Mouse (Mus musculus): Measurements from ENCODE around the gene Spata45.

The Spata45 gene

DNA sequence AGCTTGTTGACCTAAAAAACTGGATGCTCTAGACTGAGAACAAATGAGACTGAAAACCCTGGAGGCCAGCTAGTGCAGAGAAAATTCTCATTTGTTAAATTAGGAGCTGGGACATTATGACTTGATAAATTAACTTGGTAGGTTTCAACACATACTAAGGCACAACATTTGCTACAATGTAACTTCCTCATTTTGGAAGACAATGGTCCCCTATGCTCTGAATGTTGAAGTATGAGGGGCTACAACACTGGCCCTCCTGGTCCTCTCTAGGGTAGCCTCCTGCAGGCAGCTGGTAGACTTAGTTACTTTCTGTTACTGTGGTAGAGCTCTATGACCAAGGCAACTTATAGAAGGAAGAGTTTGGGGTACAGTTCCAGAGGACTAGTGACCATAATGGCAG, 4.9 kb downstream of the Spata45 start:
- DNase-seq (ENCODE audit: low read depth, low spot score): no peak

DNA sequence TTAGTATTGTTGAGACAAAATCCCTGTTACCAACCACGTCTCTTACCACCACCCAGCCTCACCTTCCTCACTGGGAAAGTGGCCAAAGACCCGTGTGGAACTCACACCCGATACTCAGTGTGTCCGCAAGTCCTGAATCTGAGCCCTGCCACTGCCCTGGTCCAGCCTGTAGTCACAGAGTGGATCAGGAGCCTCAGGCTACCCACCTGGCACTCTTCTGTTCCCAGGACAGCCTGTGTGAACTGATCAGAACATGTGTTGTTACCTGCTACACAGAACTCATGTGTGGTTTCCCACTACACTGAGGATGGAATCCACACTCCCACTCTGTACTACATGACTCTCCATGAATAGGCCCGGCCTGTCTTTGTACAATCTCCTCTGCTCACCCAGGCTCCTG, 5.7 kb downstream of the Spata45 start:
- no peak for DNase-seq (ENCODE audit: low read depth, low spot score)

DNA sequence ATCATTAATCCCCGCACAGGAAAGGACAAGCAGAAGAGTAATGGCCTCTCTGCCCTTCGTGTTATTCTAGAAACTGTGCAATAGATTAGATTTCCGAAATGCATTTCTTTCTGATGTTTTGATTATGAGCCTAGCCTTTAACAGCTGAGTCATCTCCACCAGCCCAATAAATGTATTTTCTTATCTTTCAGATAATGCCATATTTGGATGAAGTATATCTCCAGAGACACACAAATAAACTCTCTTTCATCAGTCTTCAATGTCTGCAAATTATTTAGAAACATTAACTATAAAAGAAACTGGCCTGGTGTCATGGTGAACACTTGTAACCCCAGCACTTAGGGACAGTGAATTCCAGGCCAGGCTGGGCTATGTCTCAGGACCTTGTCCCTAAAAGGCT, 6.2 kb downstream of the Spata45 start:
- no peak for DNase-seq (ENCODE audit: low read depth, low spot score)

DNA sequence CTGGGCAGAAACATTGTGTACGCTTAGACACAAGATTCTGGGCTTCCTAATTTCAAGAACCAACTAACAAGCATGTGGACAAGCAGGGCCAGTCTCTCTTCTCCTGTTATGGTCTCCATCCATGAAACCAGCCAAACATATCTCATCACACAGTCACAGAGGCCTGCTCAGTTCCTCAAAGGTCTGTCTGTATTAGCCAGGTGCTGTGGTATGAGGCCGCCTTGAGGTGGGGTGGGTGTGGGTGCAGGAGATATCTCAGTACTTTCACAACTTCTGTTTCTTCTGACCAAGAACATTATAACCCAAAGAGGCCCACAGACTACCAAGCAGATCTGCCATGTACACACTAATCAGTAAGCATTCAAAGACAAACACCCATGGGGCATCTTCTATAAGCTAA, 8.8 kb downstream of the Spata45 start:
- DNase-seq (ENCODE audit: low read depth, low spot score): no peak

DNA sequence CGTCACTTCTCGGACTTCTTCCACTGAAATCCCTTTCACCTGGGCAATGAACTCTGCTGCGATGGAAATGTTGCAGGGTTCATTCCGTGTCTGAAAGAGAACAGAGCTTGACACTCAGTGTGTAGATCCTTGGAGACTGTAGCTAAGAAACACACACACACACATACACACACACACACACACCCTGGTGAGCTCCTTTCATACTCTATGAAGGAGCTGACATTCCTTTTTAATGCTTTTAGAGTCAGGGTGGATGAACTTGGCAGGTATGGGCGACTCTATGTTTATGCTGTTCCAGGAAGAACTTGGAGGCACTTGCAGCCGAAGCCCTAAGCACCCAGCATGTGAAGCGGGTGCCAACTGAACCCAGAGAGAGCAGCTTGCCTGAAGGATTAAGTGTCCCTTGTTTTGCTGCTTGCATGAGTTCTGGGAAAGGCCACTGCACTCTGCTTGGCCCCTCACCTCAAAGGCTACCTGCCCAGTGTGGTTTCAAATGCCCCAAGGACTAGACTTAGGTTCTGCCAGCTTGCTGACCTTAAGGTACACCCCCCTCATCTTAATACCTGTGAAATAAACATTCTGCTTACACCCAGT, 9.9 kb downstream of the Spata45 start:
- DNase-seq (ENCODE audit: low read depth, low spot score): no peak

DNA sequence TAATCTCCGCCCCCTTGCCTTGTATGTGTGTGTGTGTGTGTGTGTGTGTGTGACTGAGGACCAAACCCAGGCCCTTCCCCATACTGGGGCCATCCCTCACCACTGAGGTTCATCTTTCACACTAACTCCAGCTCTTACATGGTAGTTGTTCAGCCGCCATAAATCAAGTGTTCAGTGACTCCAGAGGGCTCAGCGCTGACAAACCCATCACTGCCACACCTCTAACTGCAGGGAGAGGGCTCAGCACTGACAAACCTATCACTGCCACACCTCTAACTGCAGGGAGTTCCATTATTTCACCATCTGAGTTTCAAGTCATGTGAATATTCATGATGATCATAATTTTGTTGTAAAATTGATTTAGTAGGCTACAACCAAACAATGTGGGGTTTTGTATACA, 17.1 kb downstream of the Spata45 start:
- no peak for DNase-seq (ENCODE audit: low read depth, low spot score)

DNA sequence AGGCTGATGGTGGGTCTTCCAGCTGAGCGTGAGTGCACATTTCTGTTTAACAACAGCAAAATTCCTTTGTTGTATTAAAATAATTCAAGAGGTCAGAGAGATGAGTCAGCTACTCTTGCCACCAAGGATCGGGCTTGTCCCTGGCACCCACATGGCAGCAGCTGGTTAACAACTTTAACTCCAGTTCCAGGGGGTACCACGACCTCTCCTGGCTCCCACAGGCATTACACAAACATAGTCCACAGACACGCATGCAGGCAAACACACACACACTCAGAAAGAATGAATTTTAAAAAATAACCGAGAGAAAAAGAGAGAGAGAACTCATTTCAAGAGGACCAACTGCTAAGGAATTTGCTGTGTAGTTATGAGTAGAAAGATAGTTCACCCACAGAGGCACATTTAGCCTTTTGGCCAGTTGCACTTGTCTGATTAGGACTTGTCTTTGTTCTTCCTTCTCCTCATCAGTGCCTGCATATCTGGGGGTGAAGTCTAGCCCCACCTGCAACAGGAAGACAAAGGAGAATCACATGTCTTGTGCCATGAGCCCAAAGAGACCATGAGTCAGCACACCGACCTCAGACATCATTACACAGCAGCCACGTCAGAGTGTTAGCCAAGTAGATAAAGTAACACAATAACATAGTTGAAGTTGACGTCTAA, 18.6 kb downstream of the Spata45 start:
- no peak for DNase-seq (ENCODE audit: low read depth, low spot score)

DNA sequence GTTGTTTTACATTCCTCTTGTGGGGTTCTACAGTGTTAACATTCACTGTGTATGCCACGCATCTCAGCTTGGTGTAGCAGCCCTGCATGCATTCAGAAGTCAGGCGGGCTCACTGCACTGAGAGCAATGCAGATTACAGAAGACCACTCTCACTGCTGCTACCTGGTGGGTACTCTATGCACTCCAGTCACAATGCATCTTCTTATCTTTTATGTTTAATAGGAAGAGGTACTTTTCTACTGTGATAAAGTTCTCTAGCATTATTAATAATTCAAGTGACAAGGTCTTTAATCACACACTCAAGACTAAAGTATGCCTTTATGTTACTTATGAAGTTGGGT, 19.1 kb downstream of the Spata45 start:
- no peak for DNase-seq (ENCODE audit: low read depth, low spot score)

DNA sequence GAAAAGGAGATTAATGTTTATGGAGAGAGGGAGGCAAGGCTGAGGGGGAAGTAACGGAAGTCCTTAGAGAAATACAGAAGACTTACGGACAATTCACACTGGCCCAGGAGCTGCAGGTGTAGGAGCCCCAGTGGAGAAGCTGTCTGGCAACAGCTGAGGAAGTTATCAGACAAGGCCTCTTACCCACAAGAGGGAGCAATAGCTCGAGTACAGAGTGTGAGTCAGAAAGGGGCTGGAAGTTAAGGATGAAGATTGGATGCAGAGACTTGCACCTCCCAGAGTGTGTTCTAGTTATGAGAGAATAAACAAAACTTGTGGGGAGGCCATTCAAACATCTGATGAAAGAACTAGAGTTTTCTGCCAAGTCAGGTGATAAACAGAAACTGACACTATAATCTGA, 21.0 kb downstream of the Spata45 start:
- DNase-seq (ENCODE audit: low read depth, low spot score): no peak

DNA sequence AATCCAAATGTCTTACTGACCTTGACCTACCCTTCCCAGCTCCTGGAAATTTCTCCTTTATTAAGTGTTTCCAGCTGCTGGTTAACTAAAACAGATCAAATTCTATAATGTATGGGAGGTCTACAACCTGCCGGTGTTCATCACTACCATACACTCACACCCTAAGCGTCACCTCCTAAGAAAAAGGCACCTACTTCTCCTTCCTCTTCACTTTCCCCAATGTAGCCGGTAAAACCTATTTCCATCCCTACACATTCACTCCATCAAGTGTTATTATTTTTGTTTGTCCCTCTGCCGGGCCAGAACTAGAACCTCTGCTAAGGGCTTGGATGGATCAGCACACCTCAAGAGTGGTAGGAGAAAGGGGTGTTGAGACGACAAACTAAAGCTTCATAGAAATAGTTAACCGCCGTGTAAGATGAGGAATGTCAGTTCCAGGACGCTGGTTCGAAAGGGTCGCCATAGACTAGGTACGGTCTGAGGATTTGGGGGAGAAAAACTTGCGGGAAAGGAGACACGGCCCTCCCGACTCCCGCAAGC, 25.9 kb downstream of the Spata45 start:
- no peak for DNase-seq (ENCODE audit: low read depth, low spot score)

DNA sequence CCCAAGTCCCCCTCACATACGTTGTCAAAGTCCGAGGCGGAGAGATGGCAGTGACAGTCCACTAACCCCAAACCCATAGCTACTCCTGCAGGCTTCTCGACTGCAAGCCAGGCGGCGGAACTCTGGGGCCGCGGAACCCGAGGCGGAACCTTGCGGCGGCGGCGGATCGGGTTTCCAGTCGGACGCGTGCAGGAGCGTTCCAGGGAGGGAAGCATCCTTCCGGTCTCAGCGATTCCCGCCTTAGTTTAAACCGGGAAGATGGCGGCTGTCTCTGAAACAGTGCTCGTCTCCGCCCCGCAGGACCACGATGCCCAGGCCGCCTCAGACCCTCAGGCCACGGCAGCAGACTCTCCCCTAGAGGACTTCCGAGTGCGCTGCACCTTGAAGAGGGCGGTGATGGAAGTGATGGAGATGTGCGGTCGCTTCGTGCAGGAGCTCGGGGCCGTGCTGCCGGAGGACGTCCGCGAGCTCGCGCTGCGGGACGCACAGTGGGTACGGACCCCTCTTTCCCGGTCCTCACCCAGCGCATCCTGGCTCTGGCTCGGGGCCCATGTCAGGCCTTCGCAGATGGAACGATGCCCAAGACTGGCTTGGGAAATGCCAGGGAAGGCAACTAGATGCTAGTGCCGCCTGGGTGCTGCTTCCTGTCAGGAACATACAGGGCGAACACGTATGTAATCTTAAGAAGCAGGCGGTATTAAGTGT, 26.5 kb downstream of the Spata45 start, which contains the start of the genes Tatdn3 and Nsl1:
Tatdn3 (minus strand) TSS at position 152 of the 705 bp plus-strand sequence.
Nsl1 (plus strand) TSS at position 232 of the 705 bp plus-strand sequence.
- peak; percentile 93 for DNase-seq (ENCODE audit: low read depth, low spot score)

DNA sequence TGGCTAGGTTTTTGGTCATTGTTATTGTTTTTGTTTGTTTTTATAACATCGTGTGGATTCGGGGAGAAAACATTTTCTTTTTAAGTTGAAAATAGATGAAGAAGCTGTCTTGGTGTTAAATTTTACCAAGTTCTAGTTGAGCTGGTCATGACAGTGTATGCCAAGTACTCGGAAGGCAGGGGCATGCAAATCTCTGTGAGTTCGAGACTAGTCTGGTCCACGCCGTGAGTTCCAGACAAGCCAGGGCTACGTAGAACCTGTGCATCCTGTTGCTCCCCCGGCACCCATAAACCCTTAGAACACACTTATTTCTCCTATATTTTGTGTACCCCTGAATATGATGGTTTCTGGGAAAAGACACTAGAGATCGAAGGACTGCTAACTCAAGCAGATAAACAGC, 27.3 kb downstream of the Spata45 start:
- DNase-seq (ENCODE audit: low read depth, low spot score): no peak

DNA sequence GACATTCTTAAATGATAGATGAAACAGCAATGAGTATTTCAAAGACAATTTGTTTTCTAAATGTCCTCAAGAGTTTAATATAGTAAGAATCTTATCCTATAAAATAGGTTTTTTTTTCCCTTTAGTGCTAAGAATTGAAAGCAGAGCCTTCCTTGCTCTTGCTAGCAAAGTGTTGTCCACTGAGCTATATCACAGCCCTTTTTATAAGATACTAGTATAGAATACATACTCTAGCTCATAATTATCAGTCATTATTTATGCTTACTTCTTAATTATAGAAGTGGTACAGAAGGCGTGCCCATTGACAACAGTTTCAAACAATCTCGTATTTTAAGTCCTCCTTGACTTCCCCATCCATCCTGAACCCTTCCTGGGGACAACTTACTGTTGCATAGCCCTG, 28.1 kb downstream of the Spata45 start:
- DNase-seq (ENCODE audit: low read depth, low spot score): no peak

DNA sequence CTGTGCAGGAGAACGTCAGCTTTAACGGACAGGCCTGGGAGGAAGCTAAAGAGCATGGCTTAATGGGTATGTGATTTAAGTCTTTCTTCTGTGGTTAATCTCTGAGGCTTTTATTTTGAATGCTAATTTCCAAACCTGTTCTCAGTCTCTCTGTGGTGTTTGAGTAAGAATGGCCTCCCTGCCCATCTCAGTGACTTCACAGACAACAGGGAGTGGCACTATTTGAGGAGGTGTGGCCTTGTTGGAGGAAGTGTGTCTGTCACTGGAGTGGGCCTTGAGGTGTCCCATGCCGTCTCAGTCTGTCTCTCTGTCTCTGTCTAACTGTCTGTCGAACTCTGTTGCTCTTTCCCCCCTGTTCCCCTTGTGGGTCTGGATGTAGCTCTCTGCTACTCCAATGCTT, 28.7 kb downstream of the Spata45 start:
- DNase-seq (ENCODE audit: low read depth, low spot score): no peak

DNA sequence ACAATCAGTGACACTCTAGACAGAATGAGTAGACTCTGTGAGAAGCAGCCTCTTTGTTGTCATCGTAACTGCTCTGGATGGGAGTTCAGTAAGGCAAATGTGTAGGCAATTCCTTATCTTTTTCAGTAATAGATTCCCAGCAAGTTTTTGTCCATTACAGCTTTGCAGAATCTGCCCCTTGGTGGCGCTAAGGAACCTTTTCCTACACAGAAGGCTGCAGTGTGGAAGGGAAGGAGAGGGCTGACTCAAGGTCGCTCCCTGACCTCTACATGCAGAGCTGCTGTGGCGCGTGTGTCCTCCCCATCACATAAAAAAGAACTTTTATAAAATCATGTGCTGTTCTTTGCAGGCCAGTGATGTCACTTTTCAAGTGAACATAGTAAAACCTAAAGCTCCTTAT, 31.9 kb downstream of the Spata45 start:
- no peak for DNase-seq (ENCODE audit: low read depth, low spot score)

DNA sequence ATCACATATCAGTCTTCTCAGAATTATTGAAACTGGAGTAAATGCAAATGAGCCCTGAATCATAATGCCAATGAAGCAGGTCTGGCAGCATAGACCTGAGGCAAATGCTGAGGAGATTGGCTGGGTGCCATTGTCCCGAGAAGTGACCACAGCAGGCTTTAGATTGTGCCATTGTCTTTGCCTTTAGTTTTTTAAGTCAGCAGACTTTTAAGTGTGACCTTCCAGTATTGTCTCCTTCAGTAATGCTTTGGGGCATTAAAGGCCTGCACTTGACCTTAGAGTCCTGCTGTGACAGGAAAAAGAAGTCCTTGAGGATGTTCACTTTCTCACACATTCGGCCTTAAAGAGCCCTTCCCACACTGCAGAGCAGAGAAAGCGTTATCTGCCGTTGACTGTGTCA, 33.8 kb downstream of the Spata45 start:
- DNase-seq (ENCODE audit: low read depth, low spot score): no peak

DNA sequence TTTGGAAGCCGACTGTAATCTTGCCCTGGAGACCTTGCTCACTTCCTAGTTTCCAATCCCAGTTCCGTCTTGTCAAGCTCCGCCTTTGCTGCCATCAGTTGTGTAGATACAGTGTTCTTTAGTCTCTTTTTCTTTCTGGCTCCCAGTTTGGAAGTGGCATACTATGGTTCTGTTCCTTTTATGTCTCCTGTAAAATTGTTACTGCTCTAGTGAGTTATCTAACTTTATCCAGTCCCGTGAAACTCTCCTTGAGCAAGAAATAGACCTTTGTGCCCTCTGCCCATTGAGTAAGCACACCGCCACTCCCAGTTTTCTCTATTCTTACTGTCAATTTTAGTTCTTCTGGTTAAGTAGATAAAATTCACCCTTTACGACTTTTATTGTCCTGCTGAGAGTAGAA, 35.2 kb downstream of the Spata45 start:
- no peak for DNase-seq (ENCODE audit: low read depth, low spot score)

DNA sequence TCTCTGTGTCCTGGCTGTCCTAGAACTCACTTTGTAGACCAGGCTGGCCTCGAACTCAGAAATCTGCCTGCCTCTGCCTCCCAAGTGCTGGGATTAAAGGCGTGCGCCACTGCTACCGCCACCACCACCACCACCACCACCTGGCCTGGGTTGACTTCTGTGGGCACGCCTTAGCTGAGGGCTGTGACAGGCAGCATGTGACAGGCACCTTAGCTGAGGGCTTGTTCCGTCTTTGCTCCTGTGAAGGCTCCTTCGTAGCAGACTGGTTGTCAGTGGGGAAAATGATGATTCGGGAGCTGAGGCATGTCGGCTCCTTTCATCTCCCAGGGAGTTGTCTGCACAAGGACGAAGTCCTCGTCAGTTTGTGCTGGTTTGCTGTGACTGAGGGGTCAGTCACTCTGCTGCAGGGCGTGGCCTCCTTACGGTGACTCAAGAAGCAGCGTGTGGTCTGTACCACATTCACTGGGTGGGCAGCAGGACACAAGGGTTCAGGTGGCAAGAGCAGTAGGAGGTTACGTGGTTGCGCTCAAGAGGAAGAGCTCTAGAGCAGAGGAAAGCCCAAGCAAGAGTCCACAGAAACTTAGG, 36.0 kb downstream of the Spata45 start:
- DNase-seq (ENCODE audit: low read depth, low spot score): no peak

DNA sequence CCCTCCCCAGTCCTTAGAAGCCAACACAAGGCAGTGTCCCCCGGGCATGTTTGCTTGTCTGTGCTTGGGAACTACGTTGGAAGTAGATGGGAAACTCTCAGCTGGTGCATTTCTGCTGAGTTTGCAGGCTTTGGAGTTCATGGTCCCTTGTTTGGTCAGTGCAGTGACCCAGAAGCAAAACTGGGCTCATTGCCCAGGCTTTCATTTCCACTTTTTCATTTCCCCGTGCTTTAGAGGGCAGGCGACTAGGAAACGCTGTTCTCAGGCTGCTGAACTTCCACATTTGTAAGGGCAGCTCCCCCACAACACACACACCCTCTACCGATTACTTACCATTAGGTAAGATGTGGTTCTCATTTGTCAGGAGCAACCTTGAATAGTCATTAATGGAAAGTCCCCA, 36.6 kb downstream of the Spata45 start:
- DNase-seq (ENCODE audit: low read depth, low spot score): no peak

DNA sequence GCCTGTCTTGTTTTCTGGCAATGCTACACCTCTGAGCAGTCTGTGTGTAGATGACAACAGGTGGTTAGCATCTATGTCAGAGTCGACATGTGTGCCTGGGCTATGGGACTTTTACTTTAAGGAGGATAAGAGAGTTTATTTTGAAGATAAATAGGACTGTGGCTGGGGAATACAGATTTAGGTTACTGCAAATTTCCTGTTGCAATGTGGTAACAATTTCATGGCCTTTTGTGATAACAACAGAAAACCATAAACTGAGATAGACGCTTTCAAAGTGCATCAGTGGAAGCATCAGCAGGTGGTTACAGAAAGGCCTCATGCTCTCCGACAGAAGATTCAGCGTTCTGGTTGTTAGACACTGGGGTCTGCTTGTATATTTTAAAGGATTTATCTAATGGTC, 37.0 kb downstream of the Spata45 start:
- DNase-seq (ENCODE audit: low read depth, low spot score): no peak

DNA sequence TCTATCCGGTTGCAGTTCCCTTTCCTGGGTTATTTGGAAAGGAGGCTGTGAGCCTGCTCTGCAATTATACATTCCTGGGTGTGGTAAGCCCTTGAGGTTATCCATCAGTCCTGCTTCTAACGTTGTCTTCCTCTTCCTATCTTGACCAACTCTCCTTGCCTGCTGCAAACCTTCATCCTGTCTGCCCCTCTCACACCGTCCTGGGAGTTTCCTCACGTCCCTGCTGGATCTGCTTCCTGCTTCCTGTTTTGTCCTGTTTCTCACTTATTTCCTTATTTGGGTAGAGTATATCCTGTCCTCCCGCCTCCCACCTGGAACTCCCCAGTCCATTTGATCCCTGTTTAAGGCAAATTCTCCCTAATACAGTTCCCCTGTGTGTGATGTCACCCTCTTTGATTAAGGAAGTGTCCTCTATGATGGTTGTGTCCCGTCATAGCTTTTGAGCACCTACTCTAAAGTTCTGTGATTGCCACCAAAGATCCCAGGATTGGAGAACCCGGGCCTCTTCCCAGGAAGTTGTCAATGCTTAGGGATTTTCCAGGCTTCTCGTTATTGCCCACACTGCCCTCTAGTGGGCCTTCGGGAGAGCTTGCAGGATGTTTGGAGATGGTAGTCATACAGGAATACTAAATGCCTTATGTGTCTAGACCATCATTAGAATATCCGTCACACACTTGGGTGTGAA, 38.9 kb downstream of the Spata45 start:
- DNase-seq (ENCODE audit: low read depth, low spot score): peak; percentile 52

DNA sequence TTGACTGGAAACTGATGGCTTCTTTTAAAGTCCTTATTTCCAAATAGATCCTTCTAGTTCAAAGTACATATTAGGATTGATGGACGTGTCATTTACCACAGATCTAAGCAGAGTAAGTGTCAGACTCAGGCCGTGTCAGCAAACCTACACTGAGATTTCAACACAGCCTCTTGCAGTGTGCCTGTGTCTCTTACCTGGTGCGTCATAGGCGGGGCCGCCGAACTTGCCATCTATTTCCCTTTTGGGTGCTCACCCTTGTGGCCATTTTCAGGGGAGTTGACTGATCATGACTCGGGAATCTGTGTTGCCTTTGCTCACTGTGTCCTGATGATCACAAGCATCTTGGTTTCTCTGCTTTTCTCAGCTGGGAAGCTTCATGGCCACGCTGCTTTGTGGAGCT, 46.8 kb downstream of the Spata45 start:
- DNase-seq (ENCODE audit: low read depth, low spot score): no peak
